Comparison of ENCODE assay signal across 14 mouse cellular contexts in genomic region chr15:63999936-64000530, GRCm38 (mm10).
DNase-seq lines count a peak whose midpoint lies in the region; ATAC-seq and TF ChIP-seq lines count a peak whose summit lies in the region.
"Had no signal": no experiment of that assay in that cellular context is flagged by ENCODE, and none has a peak within 500 bp of the region (broad histone marks: within the 10 kb centered on the region; RNA-seq: fewer than 3 reads in every experiment).

No protein-coding gene starts in this region.

- H3K36me3 ChIP-seq in forebrain, embryonic 14.5 days (ENCODE audit: control insufficient read depth, insufficient read depth, low read length): 0 out of 2 replicates have a peak, but pooled peaks cover 4% of the 10 kb centered on the region
- no peaks in the 10 kb centered on the region for H3K36me3 ChIP-seq in forebrain, embryonic 11.5 days (ENCODE audit: control insufficient read depth, insufficient read depth, low read length)
- H3K36me3 ChIP-seq in kidney, postnatal 0 days (ENCODE audit: insufficient read depth, low read length): no peaks in the 10 kb centered on the region
- no peaks in the 10 kb centered on the region for H3K36me3 ChIP-seq in kidney, embryonic 15.5 days
- no peaks in the 10 kb centered on the region for H3K36me3 ChIP-seq in stomach, embryonic 15.5 days
- H3K36me3 ChIP-seq in stomach, postnatal 0 days (ENCODE audit: control insufficient read depth, insufficient read depth, low read length): no peaks in the 10 kb centered on the region
- H3K36me3 ChIP-seq: heart, embryonic 15.5 days; liver, embryonic 15.5 days had no signal

- no peaks in the 10 kb centered on the region for H3K9me3 ChIP-seq in forebrain, embryonic 14.5 days (replicated peaks; ENCODE audit: control insufficient read depth, low read length)
- no peaks in the 10 kb centered on the region for H3K9me3 ChIP-seq in forebrain, embryonic 11.5 days (ENCODE audit: control insufficient read depth, low read length)
- no peaks in the 10 kb centered on the region for H3K9me3 ChIP-seq in kidney, postnatal 0 days (replicated peaks; ENCODE audit: low read length)
- no peaks in the 10 kb centered on the region for H3K9me3 ChIP-seq in kidney, embryonic 15.5 days (replicated peaks)
- no peaks in the 10 kb centered on the region for H3K9me3 ChIP-seq in stomach, embryonic 15.5 days
- H3K9me3 ChIP-seq in stomach, postnatal 0 days (ENCODE audit: control insufficient read depth, low read length): no peaks in the 10 kb centered on the region
- H3K9me3 ChIP-seq: heart, embryonic 15.5 days; liver, embryonic 15.5 days had no signal

- H3K27me3 ChIP-seq in forebrain, embryonic 14.5 days (replicated peaks; ENCODE audit: control insufficient read depth, insufficient read depth, low read length): no peaks in the 10 kb centered on the region
- no peaks in the 10 kb centered on the region for H3K27me3 ChIP-seq in forebrain, embryonic 11.5 days (ENCODE audit: control insufficient read depth, insufficient read depth, low read length)
- H3K27me3 ChIP-seq in kidney, postnatal 0 days (ENCODE audit: insufficient read depth, low read length): no peaks in the 10 kb centered on the region
- 0 out of 2 replicates have a peak, but pooled peaks cover 3% of the 10 kb centered on the region for H3K27me3 ChIP-seq in kidney, embryonic 15.5 days
- H3K27me3 ChIP-seq in stomach, embryonic 15.5 days (replicated peaks): no peaks in the 10 kb centered on the region
- H3K27me3 ChIP-seq in stomach, postnatal 0 days (ENCODE audit: control insufficient read depth, insufficient read depth, low read length): no peaks in the 10 kb centered on the region
- H3K27me3 ChIP-seq: heart, embryonic 15.5 days; liver, embryonic 15.5 days had no signal

- ATAC-seq in forebrain, embryonic 14.5 days: no peak
- ATAC-seq in forebrain, embryonic 11.5 days (replicated peaks; ENCODE audit: low FRiP score): no peak
- no peak for ATAC-seq in kidney, postnatal 0 days (replicated peaks; ENCODE audit: low FRiP score, low read depth)
- ATAC-seq in kidney, embryonic 15.5 days (replicated peaks; ENCODE audit: low FRiP score): no peak
- no peak for ATAC-seq in stomach, embryonic 15.5 days (ENCODE audit: insufficient read depth, low FRiP score, low read depth)
- ATAC-seq in stomach, postnatal 0 days (ENCODE audit: low FRiP score, low TSS enrichment): no peak
- no peak for ATAC-seq in inflammation-experienced regulatory T-cells, adult 6 months
- ATAC-seq: intestine, embryonic 16.5 days had no signal

- no peak for TF ChIP-seq CTCF in kidney, postnatal 0 days (IDR thresholded peaks at IDR 0.05; ENCODE audit: low read depth)
- TF ChIP-seq CTCF in stomach, postnatal 0 days (IDR thresholded peaks at IDR 0.05; ENCODE audit: low read depth): no peak

- WGBS in forebrain, embryonic 14.5 days: 64% methylated on average over 19 of the region's 19 CpGs
- 75% methylated on average over 19 of the region's 19 CpGs for WGBS in forebrain, embryonic 11.5 days
- WGBS in kidney, postnatal 0 days: 44% methylated on average over 19 of the region's 19 CpGs
- WGBS in kidney, embryonic 15.5 days: 41% methylated on average over 19 of the region's 19 CpGs
- 53% methylated on average over 19 of the region's 19 CpGs for WGBS in stomach, embryonic 15.5 days
- WGBS in stomach, postnatal 0 days: 52% methylated on average over 19 of the region's 19 CpGs

- H3K4me3 ChIP-seq in forebrain, embryonic 14.5 days (ENCODE audit: low read depth, low read length): no peak overlapping the region
- no peak overlapping the region for H3K4me3 ChIP-seq in forebrain, embryonic 11.5 days (ENCODE audit: low read depth, low read length)
- no peak overlapping the region for H3K4me3 ChIP-seq in kidney, postnatal 0 days (replicated peaks; ENCODE audit: low read depth, low read length)
- no peak overlapping the region for H3K4me3 ChIP-seq in kidney, embryonic 15.5 days (replicated peaks)
- H3K4me3 ChIP-seq in stomach, embryonic 15.5 days (replicated peaks): no peak overlapping the region
- H3K4me3 ChIP-seq in stomach, postnatal 0 days (ENCODE audit: low read depth, low read length): no peak overlapping the region
- H3K4me3 ChIP-seq: heart, embryonic 15.5 days; liver, embryonic 15.5 days had no signal

- H3K4me1 ChIP-seq in forebrain, embryonic 14.5 days (ENCODE audit: control insufficient read depth, insufficient read depth, low read length): peaks cover 10% of the 10 kb centered on the region
- H3K4me1 ChIP-seq in forebrain, embryonic 11.5 days (replicated peaks; ENCODE audit: control insufficient read depth, insufficient read depth, low read length): peaks cover 6% of the 10 kb centered on the region; the same call in 1 of the 2 replicates
- H3K4me1 ChIP-seq in kidney, postnatal 0 days (replicated peaks; ENCODE audit: insufficient read depth, low read length): 0 out of 2 replicates have a peak, but pooled peaks cover 2% of the 10 kb centered on the region
- peaks cover 32% of the 10 kb centered on the region for H3K4me1 ChIP-seq in kidney, embryonic 15.5 days
- H3K4me1 ChIP-seq in stomach, embryonic 15.5 days: peaks cover 11% of the 10 kb centered on the region
- H3K4me1 ChIP-seq in stomach, postnatal 0 days (replicated peaks; ENCODE audit: control insufficient read depth, insufficient read depth): no peaks in the 10 kb centered on the region

- no peak for TF ChIP-seq EP300 in stomach, postnatal 0 days (optimal IDR thresholded peaks at IDR 0.05)

- no peak overlapping the region for H3K9ac ChIP-seq in forebrain, embryonic 14.5 days (ENCODE audit: low read length)
- no peak overlapping the region for H3K9ac ChIP-seq in forebrain, embryonic 11.5 days (ENCODE audit: low read length)
- no peak overlapping the region for H3K9ac ChIP-seq in kidney, postnatal 0 days (ENCODE audit: low read depth, low read length)
- H3K9ac ChIP-seq in kidney, embryonic 15.5 days: no peak overlapping the region
- no peak overlapping the region for H3K9ac ChIP-seq in stomach, embryonic 15.5 days
- H3K9ac ChIP-seq in stomach, postnatal 0 days (ENCODE audit: low read length): no peak overlapping the region
- H3K9ac ChIP-seq: heart, embryonic 15.5 days; liver, embryonic 15.5 days had no signal

- no peak overlapping the region for H3K4me2 ChIP-seq in forebrain, embryonic 14.5 days (ENCODE audit: low read length)
- H3K4me2 ChIP-seq in forebrain, embryonic 11.5 days (ENCODE audit: low read depth, low read length, severe bottlenecking): no peak overlapping the region
- no peak overlapping the region for H3K4me2 ChIP-seq in kidney, postnatal 0 days (ENCODE audit: low read length)
- no peak overlapping the region for H3K4me2 ChIP-seq in kidney, embryonic 15.5 days
- no peak overlapping the region for H3K4me2 ChIP-seq in stomach, embryonic 15.5 days
- H3K4me2 ChIP-seq in stomach, postnatal 0 days (replicated peaks; ENCODE audit: low read depth): no peak overlapping the region
- H3K4me2 ChIP-seq: heart, embryonic 15.5 days had no signal

- DNase-seq in forebrain, embryonic 14.5 days (ENCODE audit: low spot score): peak; percentile 5
- no peak for DNase-seq in forebrain, embryonic 11.5 days (ENCODE audit: low spot score)
- DNase-seq in kidney, postnatal 0 days (ENCODE audit: low spot score): peak; percentile 29
- DNase-seq in stomach, postnatal 0 days (ENCODE audit: low spot score): no peak
- DNase-seq in gastrocnemius, adult 18-20 months (ENCODE audit: low spot score): no peak
- DNase-seq: adrenal gland, postnatal 25 days; cerebellum, adult 9-11 months; thymus, postnatal 4 days had no signal

- H3K27ac ChIP-seq in forebrain, embryonic 14.5 days (ENCODE audit: low read depth, low read length): no peak overlapping the region
- H3K27ac ChIP-seq in forebrain, embryonic 11.5 days (ENCODE audit: low read depth, low read length): no peak overlapping the region
- no peak overlapping the region for H3K27ac ChIP-seq in kidney, postnatal 0 days
- H3K27ac ChIP-seq in kidney, embryonic 15.5 days: no peak overlapping the region
- H3K27ac ChIP-seq in stomach, embryonic 15.5 days: peak overlapping the region; percentile 21; the same call in 1 of the 2 replicates
- no peak overlapping the region for H3K27ac ChIP-seq in stomach, postnatal 0 days (replicated peaks)
- H3K27ac ChIP-seq: heart, embryonic 15.5 days had no signal

Comparison
In these comparisons a context has a peak if more than half of its experiments do, and no peak if none do; other contexts are left out.
1. DNase-seq: peak in forebrain, embryonic 14.5 days (single experiment) and kidney, postnatal 0 days (single experiment); none in forebrain, embryonic 11.5 days (single experiment), stomach, postnatal 0 days (single experiment) and gastrocnemius, adult 18-20 months (single experiment).